9 mouse cellular contexts compared by ENCODE assay signal in the genomic region with DNA sequence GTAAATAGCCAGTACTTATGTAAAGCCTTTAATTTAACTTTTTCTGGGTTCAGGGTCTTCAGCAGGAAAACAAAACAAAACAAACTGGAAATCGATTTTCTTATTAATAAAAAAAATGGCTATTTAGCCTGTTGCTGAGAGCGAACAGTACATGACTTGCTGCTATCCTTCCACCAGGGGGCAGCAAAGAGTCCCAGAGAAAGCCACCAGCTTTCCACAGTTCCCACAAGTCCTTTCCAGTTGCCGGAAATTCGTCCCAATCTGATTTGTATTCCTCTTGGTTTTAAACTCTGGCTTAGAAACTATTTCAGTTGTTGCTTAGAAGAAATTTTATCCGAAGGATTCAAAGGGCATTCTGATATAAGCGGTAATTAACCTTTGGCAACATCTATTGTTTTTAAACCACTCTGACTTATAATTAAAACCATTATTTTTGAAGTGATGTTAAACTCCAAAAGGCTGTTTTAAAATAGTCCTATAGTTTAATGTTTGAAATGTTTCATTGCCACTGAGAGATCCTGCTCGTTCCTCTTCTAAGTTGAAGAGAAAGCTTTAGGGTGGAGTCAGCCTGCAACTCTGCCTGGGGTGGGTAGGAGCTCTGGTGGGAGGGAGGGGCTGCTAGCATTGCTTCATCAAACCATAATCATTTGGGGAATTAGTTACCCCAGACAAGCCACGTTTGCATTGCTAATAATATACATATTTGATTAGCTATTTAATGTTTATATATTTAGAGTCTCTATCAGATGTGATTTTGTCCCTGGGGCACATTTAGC. TPM values are rescaled to one million over a fixed set of nuclear protein-coding genes. Genes with fewer than 3 reads are reported as not detected.
DNase-seq lines count a peak whose midpoint lies in the region; ATAC-seq and TF ChIP-seq lines count a peak whose summit lies in the region.
"Had no signal": no experiment of that assay in that cellular context is flagged by ENCODE, and none has a peak within 500 bp of the region (broad histone marks: within the 10 kb centered on the region; RNA-seq: fewer than 3 reads in every experiment).

No protein-coding gene starts in this region.

- no peak for TF ChIP-seq EP300 in CH12.LX (IDR thresholded peaks at IDR 0.05; ENCODE audit: low read length)

- no peak for TF ChIP-seq POLR2A in CH12.LX (IDR thresholded peaks at IDR 0.05; ENCODE audit: low read depth, low read length)
- no peak for TF ChIP-seq POLR2A in bone marrow macrophage, adult 2 months (IDR thresholded peaks at IDR 0.05; ENCODE audit: borderline replicate concordance, low read depth, low read length)

- in situ Hi-C loops in CH12.LX (cut with MboI; ENCODE audit: low pct_ligation_motif_present, low pct_unique_long_range_greater_than_20kb, low sequenced_read_pairs) = loop anchor here (10.0 kb wide), 1 partner anchor 63 kb away; no protein-coding TSS in a partner anchor

- no peak overlapping the region for H3K4me2 ChIP-seq in CH12.LX (ENCODE audit: insufficient read depth, low read depth, poor library complexity, severe bottlenecking)
- peak overlapping the region; percentile 45 for H3K4me2 ChIP-seq in embryonic facial prominence, embryonic 14.5 days (ENCODE audit: low read depth, low read length)
- H3K4me2 ChIP-seq in heart, embryonic 14.5 days (ENCODE audit: low read length) = peak overlapping the region; percentile 59
- peak overlapping the region; percentile 41 for H3K4me2 ChIP-seq in liver, embryonic 13.5 days
- H3K4me2 ChIP-seq in neural tube, embryonic 11.5 days (ENCODE audit: low read depth) = peak overlapping the region; percentile 15; the same call in 1 of the 2 replicates

- dilution Hi-C loops in CH12.LX (cut with MboI; ENCODE audit: extremely low pct_ligation_motif_present, extremely low pct_unique_long_range_greater_than_20kb, low sequenced_read_pairs) = no loop called here

- DNase-seq in CH12.LX (ENCODE audit: extremely low read depth) = peak; percentile 80
- DNase-seq in embryonic facial prominence, embryonic 14.5 days (ENCODE audit: low spot score) = peak; percentile 92
- DNase-seq in kidney, postnatal 14 days = peak; percentile 83
- peak; percentile 49 for DNase-seq in liver, embryonic 13.5 days
- peak; percentile 82 for DNase-seq in neural tube, embryonic 11.5 days (ENCODE audit: low spot score)
- DNase-seq in thymus, postnatal 0 days (ENCODE audit: low spot score) = peak; percentile 37

- TF ChIP-seq CTCF in CH12.LX (conservative IDR thresholded peaks at IDR 0.05 in 1 of 2, IDR thresholded peaks at IDR 0.05 in 1 of 2; ENCODE audit: low read depth in 2 of 2, low read length in 2 of 2) = peak; percentile 84 to 86
- TF ChIP-seq CTCF in bone marrow macrophage, adult 2 months (IDR thresholded peaks at IDR 0.05; ENCODE audit: low read depth, low read length) = peak; percentile 83

- no peak overlapping the region for H3K4me3 ChIP-seq in CH12.LX (replicated peaks in 1 of 3; ENCODE audit: low read depth in 2 of 3, low read length in 2 of 3, poor library complexity in 1 of 3)
- H3K4me3 ChIP-seq in bone marrow macrophage, adult 2 months (ENCODE audit: insufficient read depth, low read length) = no peak overlapping the region
- H3K4me3 ChIP-seq in embryonic facial prominence, embryonic 14.5 days (ENCODE audit: low read depth, low read length) = peak overlapping the region; percentile 21; the same call in 1 of the 2 replicates
- peak overlapping the region in 1 of 2 experiments; percentile 28; a peak in 2 of 4 replicates for H3K4me3 ChIP-seq in heart, embryonic 14.5 days (ENCODE audit: control insufficient read depth in 1 of 2, insufficient read depth in 1 of 2, low read depth in 1 of 2, low read length in 2 of 2)
- no peak overlapping the region for H3K4me3 ChIP-seq in liver, embryonic 13.5 days (replicated peaks)
- H3K4me3 ChIP-seq in neural tube, embryonic 11.5 days (ENCODE audit: low read depth, low read length) = no peak overlapping the region

- H3K27me3 ChIP-seq in CH12.LX (replicated peaks) = no peaks in the 10 kb centered on the region
- no peaks in the 10 kb centered on the region for H3K27me3 ChIP-seq in embryonic facial prominence, embryonic 14.5 days (replicated peaks; ENCODE audit: control insufficient read depth, insufficient read depth, low read length)
- no peaks in the 10 kb centered on the region for H3K27me3 ChIP-seq in heart, embryonic 14.5 days (ENCODE audit: control insufficient read depth, insufficient read depth, low read length)
- H3K27me3 ChIP-seq in liver, embryonic 13.5 days = no peaks in the 10 kb centered on the region
- H3K27me3 ChIP-seq in neural tube, embryonic 11.5 days (ENCODE audit: control insufficient read depth, insufficient read depth, low read length) = no peaks in the 10 kb centered on the region

- no peaks in the 10 kb centered on the region for H3K36me3 ChIP-seq in CH12.LX (replicated peaks in 1 of 2; ENCODE audit: control insufficient read depth in 1 of 2, insufficient read depth in 1 of 2, low read length in 1 of 2)
- H3K36me3 ChIP-seq in embryonic facial prominence, embryonic 14.5 days (ENCODE audit: control insufficient read depth, insufficient read depth, low read length) = no peaks in the 10 kb centered on the region
- no peaks in the 10 kb centered on the region for H3K36me3 ChIP-seq in heart, embryonic 14.5 days (ENCODE audit: control insufficient read depth, insufficient read depth, low read length)
- no peaks in the 10 kb centered on the region for H3K36me3 ChIP-seq in liver, embryonic 13.5 days
- H3K36me3 ChIP-seq in neural tube, embryonic 11.5 days (ENCODE audit: control insufficient read depth, insufficient read depth, low read length) = no peaks in the 10 kb centered on the region

- H3K79me2 ChIP-seq in CH12.LX (replicated peaks; ENCODE audit: control insufficient read depth, extremely low read depth, insufficient read depth, poor library complexity, severe bottlenecking) = no peaks in the 10 kb centered on the region

- TF ChIP-seq RAD21 in CH12.LX (IDR thresholded peaks at IDR 0.05; ENCODE audit: low read depth, low read length) = peak; percentile 53

- H3K9ac ChIP-seq in CH12.LX (ENCODE audit: insufficient read depth, low read depth) = no peak overlapping the region
- H3K9ac ChIP-seq in embryonic facial prominence, embryonic 14.5 days (ENCODE audit: low read depth, low read length) = no peak overlapping the region
- H3K9ac ChIP-seq in heart, embryonic 14.5 days (ENCODE audit: low read length) = peak overlapping the region; percentile 31; the same call in 1 of the 2 replicates
- H3K9ac ChIP-seq in liver, embryonic 13.5 days = no peak overlapping the region
- H3K9ac ChIP-seq in neural tube, embryonic 11.5 days (ENCODE audit: low read length) = no peak overlapping the region

- H3K4me1 ChIP-seq in CH12.LX (ENCODE audit: control insufficient read depth in 1 of 2, insufficient read depth in 2 of 2) = peaks cover 0 to 22% of the 10 kb centered on the region in 2 experiments; a peak in 2 of 4 replicates
- peaks cover 39% of the 10 kb centered on the region for H3K4me1 ChIP-seq in bone marrow macrophage, adult 2 months (ENCODE audit: control insufficient read depth, insufficient read depth, low read length)
- H3K4me1 ChIP-seq in embryonic facial prominence, embryonic 14.5 days (ENCODE audit: control insufficient read depth, insufficient read depth, low read length) = peaks cover 4% of the 10 kb centered on the region; the same call in 1 of the 2 replicates
- peaks cover 0 to 4% of the 10 kb centered on the region in 2 experiments; a peak in 1 of 4 replicates for H3K4me1 ChIP-seq in heart, embryonic 14.5 days (ENCODE audit: control insufficient read depth in 2 of 2, insufficient read depth in 2 of 2, low read length in 2 of 2)
- H3K4me1 ChIP-seq in liver, embryonic 13.5 days (replicated peaks) = peaks cover 8% of the 10 kb centered on the region
- H3K4me1 ChIP-seq in neural tube, embryonic 11.5 days (ENCODE audit: control insufficient read depth, insufficient read depth, low read length) = no peaks in the 10 kb centered on the region

- no peak overlapping the region for H3K27ac ChIP-seq in CH12.LX (ENCODE audit: insufficient read depth, low read depth)
- peak overlapping the region; percentile 79 for H3K27ac ChIP-seq in bone marrow macrophage, adult 2 months (ENCODE audit: insufficient read depth, low read depth, low read length)
- H3K27ac ChIP-seq in embryonic facial prominence, embryonic 14.5 days (replicated peaks; ENCODE audit: low read depth, low read length) = 0 out of 2 replicates have a peak overlapping the region, but pooled peaks have one; percentile 5
- H3K27ac ChIP-seq in heart, embryonic 14.5 days (replicated peaks in 1 of 2; ENCODE audit: control insufficient read depth in 1 of 2, insufficient read depth in 1 of 2, low read depth in 2 of 2, low read length in 2 of 2) = no peak overlapping the region
- H3K27ac ChIP-seq in liver, embryonic 13.5 days = peak overlapping the region; percentile 37
- H3K27ac ChIP-seq in neural tube, embryonic 11.5 days (ENCODE audit: low read depth, low read length) = no peak overlapping the region

- no peaks in the 10 kb centered on the region for H3K9me3 ChIP-seq in CH12.LX (replicated peaks; ENCODE audit: low read length)
- H3K9me3 ChIP-seq in embryonic facial prominence, embryonic 14.5 days (ENCODE audit: control insufficient read depth, low read length) = no peaks in the 10 kb centered on the region
- H3K9me3 ChIP-seq in heart, embryonic 14.5 days (ENCODE audit: control insufficient read depth, low read length) = no peaks in the 10 kb centered on the region
- H3K9me3 ChIP-seq in liver, embryonic 13.5 days (replicated peaks) = no peaks in the 10 kb centered on the region
- no peaks in the 10 kb centered on the region for H3K9me3 ChIP-seq in neural tube, embryonic 11.5 days (ENCODE audit: control insufficient read depth, low read length)

- peak; percentile 83; the same call in 1 of the 2 replicates for ATAC-seq in embryonic facial prominence, embryonic 14.5 days (ENCODE audit: low read depth)
- no peak for ATAC-seq in heart, embryonic 14.5 days (ENCODE audit: insufficient number of reproducible peaks, insufficient read depth, low FRiP score, low read depth)
- ATAC-seq in liver, embryonic 13.5 days (ENCODE audit: low read depth) = peak; percentile 55; the same call in 1 of the 2 replicates
- no peak for ATAC-seq in neural tube, embryonic 11.5 days (ENCODE audit: insufficient read depth, low FRiP score, low TSS enrichment)

- WGBS in embryonic facial prominence, embryonic 14.5 days = 9% methylated on average over 8 of the region's 8 CpGs
- WGBS in heart, embryonic 14.5 days = 8% methylated on average over 8 of the region's 8 CpGs
- WGBS in liver, embryonic 13.5 days (ENCODE audit: insufficient replicate concordance) = 8% methylated on average over 8 of the region's 8 CpGs
- 16% methylated on average over 8 of the region's 8 CpGs for WGBS in neural tube, embryonic 11.5 days

RNA-seq across cellular contexts. Expression of a gene that starts 7.1 kb away (rescaled TPM):
- total RNA-seq in CH12.LX (2012; rRNA removed) (not detected in 2 replicates), CH12.LX (2014; rRNA removed) (not detected in 2 replicates)
- polyA plus RNA-seq in CH12.LX (2012; ENCODE audit: insufficient read length, low read depth) = not detected in 2 replicates
- not detected in 2 replicates for polyA plus RNA-seq in bone marrow macrophage, adult 2 months (2012; ENCODE audit: insufficient read depth, insufficient read length, missing spikeins)
- not detected in 2 replicates for polyA plus RNA-seq in embryonic facial prominence, embryonic 14.5 days (2014; fragmentation: Nextera tagmentation; extraction: Ambion mirVana)
- polyA plus RNA-seq in heart, embryonic 14.5 days (2014; fragmentation: Nextera tagmentation; extraction: Ambion mirVana) = not detected in 2 replicates
- not detected in 2 replicates for polyA plus RNA-seq in liver, embryonic 13.5 days (2015; fragmentation: Nextera tagmentation; extraction: Ambion mirVana)
- polyA plus RNA-seq in neural tube, embryonic 11.5 days (2014; fragmentation: Nextera tagmentation; extraction: Ambion mirVana) = not detected in 2 replicates
- not detected in 2 replicates for polyA plus RNA-seq in thymus, postnatal 0 days (2015; fragmentation: Nextera tagmentation; extraction: Ambion mirVana)
- total RNA-seq: hematopoietic stem cell, adult 5-6 weeks had no signal

RNA-seq across cellular contexts. Expression of a gene that starts 9.0 kb away (rescaled TPM):
- not detected in 2 replicates for total RNA-seq in CH12.LX (2012; rRNA removed)
- not detected in 2 replicates for total RNA-seq in CH12.LX (2014; rRNA removed)
- polyA plus RNA-seq in CH12.LX (2012; ENCODE audit: insufficient read length, low read depth) = not detected in 2 replicates
- not detected in 2 replicates for polyA plus RNA-seq in bone marrow macrophage, adult 2 months (2012; ENCODE audit: insufficient read depth, insufficient read length, missing spikeins)
- not detected in 2 replicates for polyA plus RNA-seq in embryonic facial prominence, embryonic 14.5 days (2014; fragmentation: Nextera tagmentation; extraction: Ambion mirVana)
- not detected in 2 replicates for polyA plus RNA-seq in heart, embryonic 14.5 days (2014; fragmentation: Nextera tagmentation; extraction: Ambion mirVana)
- not detected in 2 replicates for polyA plus RNA-seq in liver, embryonic 13.5 days (2015; fragmentation: Nextera tagmentation; extraction: Ambion mirVana)
- polyA plus RNA-seq in neural tube, embryonic 11.5 days (2014; fragmentation: Nextera tagmentation; extraction: Ambion mirVana) = not detected in 2 replicates
- not detected in 2 replicates for polyA plus RNA-seq in thymus, postnatal 0 days (2015; fragmentation: Nextera tagmentation; extraction: Ambion mirVana)
- total RNA-seq: hematopoietic stem cell, adult 5-6 weeks had no signal

RNA-seq across cellular contexts. Expression of a gene that starts 10.8 kb away (rescaled TPM):
- total RNA-seq in CH12.LX (2012; rRNA removed) (not detected in 2 replicates), CH12.LX (2014; rRNA removed) (0.13 and 0.18 TPM in 2 replicates)
- polyA plus RNA-seq in CH12.LX (2012; ENCODE audit: insufficient read length, low read depth) = 0.17 TPM in 1 of 2 replicates, not detected in the other
- 1.3 and 2.1 TPM in 2 replicates for polyA plus RNA-seq in bone marrow macrophage, adult 2 months (2012; ENCODE audit: insufficient read depth, insufficient read length, missing spikeins)
- 0.31 and 0.64 TPM in 2 replicates for polyA plus RNA-seq in embryonic facial prominence, embryonic 14.5 days (2014; fragmentation: Nextera tagmentation; extraction: Ambion mirVana)
- 0.23 and 0.43 TPM in 2 replicates for polyA plus RNA-seq in heart, embryonic 14.5 days (2014; fragmentation: Nextera tagmentation; extraction: Ambion mirVana)
- polyA plus RNA-seq in liver, embryonic 13.5 days (2015; fragmentation: Nextera tagmentation; extraction: Ambion mirVana) = 0.29 and 0.45 TPM in 2 replicates
- polyA plus RNA-seq in neural tube, embryonic 11.5 days (2014; fragmentation: Nextera tagmentation; extraction: Ambion mirVana) = 0.18 TPM in 1 of 2 replicates, not detected in the other
- 2.3 TPM in 2 replicates for polyA plus RNA-seq in thymus, postnatal 0 days (2015; fragmentation: Nextera tagmentation; extraction: Ambion mirVana)
- total RNA-seq: hematopoietic stem cell, adult 5-6 weeks had no signal

RNA-seq across cellular contexts. Expression of a gene that starts 30.1 kb away (rescaled TPM):
- not detected in 2 replicates for total RNA-seq in CH12.LX (2012; rRNA removed)
- not detected in 2 replicates for total RNA-seq in CH12.LX (2014; rRNA removed)
- polyA plus RNA-seq in CH12.LX (2012; ENCODE audit: insufficient read length, low read depth) = not detected in 2 replicates
- not detected in 2 replicates for polyA plus RNA-seq in bone marrow macrophage, adult 2 months (2012; ENCODE audit: insufficient read depth, insufficient read length, missing spikeins)
- 0.35 TPM in 1 of 2 replicates, not detected in the other for polyA plus RNA-seq in embryonic facial prominence, embryonic 14.5 days (2014; fragmentation: Nextera tagmentation; extraction: Ambion mirVana)
- 0.57 and 1.3 TPM in 2 replicates for polyA plus RNA-seq in heart, embryonic 14.5 days (2014; fragmentation: Nextera tagmentation; extraction: Ambion mirVana)
- polyA plus RNA-seq in liver, embryonic 13.5 days (2015; fragmentation: Nextera tagmentation; extraction: Ambion mirVana) = not detected in 2 replicates
- not detected in 2 replicates for polyA plus RNA-seq in neural tube, embryonic 11.5 days (2014; fragmentation: Nextera tagmentation; extraction: Ambion mirVana)
- not detected in 2 replicates for polyA plus RNA-seq in thymus, postnatal 0 days (2015; fragmentation: Nextera tagmentation; extraction: Ambion mirVana)
- total RNA-seq: hematopoietic stem cell, adult 5-6 weeks had no signal

RNA-seq across cellular contexts. Expression of a gene that starts 38.7 kb away (rescaled TPM):
- total RNA-seq in CH12.LX (2012; rRNA removed) = not detected in 2 replicates
- total RNA-seq in CH12.LX (2014; rRNA removed) = not detected in 2 replicates
- polyA plus RNA-seq in CH12.LX (2012; ENCODE audit: insufficient read length, low read depth) = not detected in 2 replicates
- polyA plus RNA-seq in bone marrow macrophage, adult 2 months (2012; ENCODE audit: insufficient read depth, insufficient read length, missing spikeins) = not detected in 2 replicates
- polyA plus RNA-seq in embryonic facial prominence, embryonic 14.5 days (2014; fragmentation: Nextera tagmentation; extraction: Ambion mirVana) = 0.37 TPM in 1 of 2 replicates, not detected in the other
- not detected in 2 replicates for polyA plus RNA-seq in heart, embryonic 14.5 days (2014; fragmentation: Nextera tagmentation; extraction: Ambion mirVana)
- not detected in 2 replicates for polyA plus RNA-seq in liver, embryonic 13.5 days (2015; fragmentation: Nextera tagmentation; extraction: Ambion mirVana)
- not detected in 2 replicates for polyA plus RNA-seq in neural tube, embryonic 11.5 days (2014; fragmentation: Nextera tagmentation; extraction: Ambion mirVana)
- polyA plus RNA-seq in thymus, postnatal 0 days (2015; fragmentation: Nextera tagmentation; extraction: Ambion mirVana) = 0.36 and 0.37 TPM in 2 replicates
- total RNA-seq: hematopoietic stem cell, adult 5-6 weeks had no signal

Comparison
In these comparisons a context has a peak if more than half of its experiments do, and no peak if none do; other contexts are left out.
1. DNase-seq: peak in every context shown above with its lines; median percentile 92 in embryonic facial prominence, embryonic 14.5 days; 83 in kidney, postnatal 14 days; 82 in neural tube, embryonic 11.5 days; 80 in CH12.LX; 49 in liver, embryonic 13.5 days; 37 in thymus, postnatal 0 days.
2. H3K27ac ChIP-seq: peak in bone marrow macrophage, adult 2 months (single experiment), embryonic facial prominence, embryonic 14.5 days (single experiment) and liver, embryonic 13.5 days (single experiment); none in CH12.LX (single experiment), heart, embryonic 14.5 days (0 of 2) and neural tube, embryonic 11.5 days (single experiment).
3. ATAC-seq: peak in embryonic facial prominence, embryonic 14.5 days (single experiment) and liver, embryonic 13.5 days (single experiment); none in heart, embryonic 14.5 days (single experiment) and neural tube, embryonic 11.5 days (single experiment).